Mouse (Mus musculus): ENCODE results near the gene Ost4. TPM values are rescaled to one million over a fixed set of nuclear protein-coding genes. Genes with fewer than 3 reads are reported as not detected.

Gene Ost4
- total RNA-seq, 2 experiments from 2014 or later: 110 to 114 TPM

DNA sequence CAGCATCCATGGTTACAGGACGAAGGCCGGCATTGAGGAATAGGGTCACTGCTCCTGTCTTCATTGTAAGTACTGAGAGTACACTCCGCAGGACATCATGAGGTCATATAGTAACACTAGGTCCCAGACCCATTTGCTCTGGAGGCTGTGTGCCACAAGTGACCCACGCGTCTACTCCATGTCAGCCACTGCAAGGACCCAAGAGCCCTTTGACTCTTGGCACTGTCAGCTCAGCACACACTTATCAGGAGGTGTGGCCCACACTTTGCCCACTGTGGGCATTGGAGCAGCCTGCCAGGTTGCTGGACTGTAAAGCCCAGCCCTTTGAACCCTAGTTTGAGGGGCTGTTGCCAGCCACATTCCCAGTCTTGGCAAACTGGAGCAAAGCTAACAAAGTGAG lies 17.6 kb upstream of the Ost4 start:
- no peak for DNase-seq (ENCODE audit: low spot score)

DNA sequence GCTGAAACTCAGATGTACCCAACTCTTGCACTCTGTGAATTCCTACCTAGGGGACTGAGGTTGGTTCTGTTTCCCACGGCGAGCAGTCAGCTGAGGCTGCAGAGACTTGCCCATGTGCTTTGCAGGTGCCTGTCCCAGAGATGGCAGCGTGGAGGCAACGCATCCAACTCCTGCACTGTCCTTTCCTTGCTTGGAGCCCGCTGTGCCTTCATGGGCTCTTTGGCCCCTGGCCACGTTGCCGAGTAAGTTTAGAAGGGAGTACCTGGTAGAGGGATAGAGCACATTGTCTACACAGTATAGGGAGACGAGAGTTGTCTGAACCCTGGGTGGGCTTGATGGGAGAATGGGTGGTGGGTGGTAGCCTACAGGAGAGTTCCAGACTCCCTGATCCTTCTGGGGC lies 17.0 kb upstream of the Ost4 start:
- DNase-seq (ENCODE audit: low spot score): no peak

DNA sequence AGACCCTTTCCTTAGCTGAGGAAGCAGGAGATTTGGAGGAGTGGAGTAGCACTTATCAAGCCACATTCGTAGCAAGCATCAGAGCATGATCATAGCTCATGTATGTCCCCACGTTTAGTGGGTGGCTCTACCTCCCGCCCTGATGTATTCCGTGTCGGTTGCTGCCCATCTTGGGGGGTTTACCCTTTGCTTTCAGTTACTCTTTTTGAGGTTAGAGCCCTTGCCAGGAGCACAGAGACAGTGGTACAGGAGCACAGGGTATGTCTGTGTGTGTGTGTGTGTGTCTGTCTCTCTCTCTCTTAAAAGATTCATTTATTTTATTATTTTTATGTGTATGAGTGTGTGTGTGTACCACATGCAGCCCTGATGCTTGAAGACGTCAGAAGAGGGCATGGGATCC lies 15.5 kb upstream of the Ost4 start:
- no peak for DNase-seq (ENCODE audit: low spot score)

DNA sequence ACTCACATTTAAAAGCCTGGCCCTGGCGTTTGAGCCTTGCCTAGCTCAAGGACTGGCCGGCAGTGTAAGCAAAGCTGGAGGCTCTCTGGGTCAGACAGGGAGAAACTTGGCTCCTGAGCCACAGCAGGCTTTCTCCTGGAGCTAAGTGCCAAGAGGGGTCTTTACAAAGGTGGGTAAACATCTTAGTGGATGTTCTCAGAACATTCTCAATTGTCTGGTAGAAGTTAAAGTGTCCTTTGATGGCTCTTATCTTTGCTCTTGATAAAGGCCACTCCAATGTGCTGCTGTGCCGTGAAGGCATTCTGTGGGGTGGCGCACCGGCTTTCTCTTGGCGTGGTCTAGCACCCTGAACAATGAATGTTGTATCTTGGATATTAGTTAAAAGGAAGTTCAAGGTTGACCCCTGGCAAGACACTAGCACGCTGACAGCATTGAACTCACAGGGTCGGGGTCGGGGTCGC lies 15.0 kb upstream of the Ost4 start:
- no peak for DNase-seq (ENCODE audit: low spot score)

DNA sequence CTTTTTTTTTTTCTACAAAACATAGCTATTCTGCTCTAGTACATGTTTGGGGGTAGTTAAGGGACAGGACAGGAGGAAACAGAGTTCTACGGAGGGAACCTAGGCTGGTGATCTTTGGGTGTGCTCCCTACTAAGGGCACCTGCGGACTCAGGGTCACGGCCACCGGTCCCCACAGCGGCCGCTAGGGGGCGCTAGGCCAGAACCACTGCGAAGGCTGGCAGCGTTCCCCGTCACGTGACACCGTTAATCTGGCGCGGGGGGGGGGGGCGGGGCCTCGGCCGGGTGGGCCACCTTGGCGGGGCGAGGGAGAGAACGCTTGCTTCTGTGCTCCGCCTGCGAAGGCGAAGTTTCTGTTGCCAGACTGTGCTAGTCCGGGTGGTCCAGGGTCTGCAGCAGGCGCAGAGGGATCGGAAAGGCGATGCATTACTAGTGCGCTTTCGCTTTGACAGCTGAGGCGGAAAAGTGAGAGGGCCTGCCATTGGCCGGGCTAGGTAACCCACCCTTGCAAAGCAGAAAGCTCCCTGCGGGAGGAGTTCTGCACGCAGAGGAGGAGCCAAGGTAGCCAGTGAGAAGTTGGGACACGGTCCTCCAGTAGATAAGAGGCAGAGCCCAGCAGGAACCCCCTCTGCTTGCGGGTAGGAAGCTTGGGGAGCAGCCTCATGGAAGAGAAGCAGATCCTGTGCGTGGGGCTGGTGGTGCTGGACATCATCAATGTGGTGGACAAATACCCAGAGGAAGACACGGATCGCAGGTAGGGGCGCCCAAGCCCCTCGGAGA lies 13.9 kb upstream of the Ost4 start, which contains the start of gene Khk:
Gene Khk (plus strand): TSS at position 176 of the 778 bp plus-strand sequence.
- DNase-seq (ENCODE audit: low spot score): peak; percentile 91

DNA sequence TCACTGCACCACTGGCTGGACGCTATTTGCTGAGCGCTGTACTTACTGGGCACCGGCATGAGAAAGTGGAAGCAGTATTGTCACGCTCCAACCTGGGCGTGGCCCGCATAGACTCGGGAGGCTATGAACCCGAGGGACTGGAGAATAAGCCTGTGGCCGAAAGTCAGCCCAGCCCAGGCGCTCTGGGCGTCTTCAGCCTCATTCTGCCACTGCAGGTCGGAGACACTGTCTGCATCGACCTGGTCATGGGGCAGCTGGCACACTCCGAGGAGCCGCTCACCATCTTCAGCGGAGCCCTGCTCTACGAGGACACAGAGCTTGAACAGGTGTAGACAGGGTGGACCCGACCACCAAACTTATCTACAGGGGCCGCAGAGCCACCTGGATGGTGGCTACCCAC lies 13.0 kb upstream of the Ost4 start:
- no peak for DNase-seq (ENCODE audit: low spot score)

DNA sequence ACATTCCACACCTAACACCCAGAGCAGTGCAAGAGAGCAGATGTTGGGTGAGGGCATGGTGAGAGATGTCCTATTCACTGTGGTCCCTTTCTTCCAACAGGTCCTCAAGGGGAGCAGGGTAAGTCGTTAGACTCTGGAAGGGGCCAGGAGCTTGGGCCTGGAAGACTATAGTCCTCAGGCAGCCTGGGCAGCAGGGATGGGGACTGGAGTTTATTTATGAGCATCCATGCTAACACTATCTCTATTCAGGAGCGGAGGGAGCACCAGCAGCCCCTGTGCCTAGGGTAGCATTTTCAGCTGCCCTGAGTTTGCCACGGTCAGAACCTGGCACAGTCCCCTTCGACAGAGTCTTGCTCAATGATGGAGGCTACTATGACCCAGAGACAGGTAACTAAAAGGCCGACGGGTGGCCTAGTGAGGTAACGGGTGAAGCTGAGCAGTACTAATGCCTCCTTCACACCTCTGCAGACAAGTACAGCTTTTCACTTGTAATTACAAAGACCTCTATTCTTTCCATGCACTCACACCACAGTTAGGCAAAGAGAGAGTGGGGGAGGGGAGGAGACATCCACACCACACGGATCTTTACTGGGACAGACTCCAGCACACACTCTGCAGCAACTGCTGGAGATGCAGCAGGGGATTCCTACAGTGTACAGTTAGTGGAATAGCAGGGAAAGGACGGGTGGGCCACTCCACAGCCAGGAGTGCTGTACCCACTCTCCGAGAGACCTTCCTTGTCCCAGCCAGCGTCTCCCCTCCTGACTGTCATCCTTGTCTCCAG lies 12.4 kb upstream of the Ost4 start:
- no peak for DNase-seq (ENCODE audit: low spot score)

DNA sequence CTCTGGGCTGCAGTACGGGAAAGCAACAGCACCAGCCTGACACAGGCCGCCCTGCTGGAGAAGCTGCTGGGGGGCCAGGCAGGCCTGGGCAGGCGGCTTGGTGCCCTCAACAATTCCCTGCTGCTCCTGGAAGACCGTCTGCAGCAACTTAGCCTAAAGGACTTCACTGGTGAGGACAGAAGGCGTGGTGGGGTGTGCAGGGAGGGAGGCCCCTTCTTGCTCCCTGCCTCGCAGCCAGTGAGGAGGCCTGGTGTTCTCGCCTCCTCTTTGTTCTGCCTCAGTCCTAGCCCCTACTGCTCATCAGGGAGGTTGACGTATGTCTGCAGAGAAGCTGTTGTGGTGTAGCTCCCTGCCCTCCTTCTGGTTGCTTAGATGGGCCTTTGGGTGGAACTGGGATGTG lies 11.1 kb upstream of the Ost4 start:
- no peak for DNase-seq (ENCODE audit: low spot score)

DNA sequence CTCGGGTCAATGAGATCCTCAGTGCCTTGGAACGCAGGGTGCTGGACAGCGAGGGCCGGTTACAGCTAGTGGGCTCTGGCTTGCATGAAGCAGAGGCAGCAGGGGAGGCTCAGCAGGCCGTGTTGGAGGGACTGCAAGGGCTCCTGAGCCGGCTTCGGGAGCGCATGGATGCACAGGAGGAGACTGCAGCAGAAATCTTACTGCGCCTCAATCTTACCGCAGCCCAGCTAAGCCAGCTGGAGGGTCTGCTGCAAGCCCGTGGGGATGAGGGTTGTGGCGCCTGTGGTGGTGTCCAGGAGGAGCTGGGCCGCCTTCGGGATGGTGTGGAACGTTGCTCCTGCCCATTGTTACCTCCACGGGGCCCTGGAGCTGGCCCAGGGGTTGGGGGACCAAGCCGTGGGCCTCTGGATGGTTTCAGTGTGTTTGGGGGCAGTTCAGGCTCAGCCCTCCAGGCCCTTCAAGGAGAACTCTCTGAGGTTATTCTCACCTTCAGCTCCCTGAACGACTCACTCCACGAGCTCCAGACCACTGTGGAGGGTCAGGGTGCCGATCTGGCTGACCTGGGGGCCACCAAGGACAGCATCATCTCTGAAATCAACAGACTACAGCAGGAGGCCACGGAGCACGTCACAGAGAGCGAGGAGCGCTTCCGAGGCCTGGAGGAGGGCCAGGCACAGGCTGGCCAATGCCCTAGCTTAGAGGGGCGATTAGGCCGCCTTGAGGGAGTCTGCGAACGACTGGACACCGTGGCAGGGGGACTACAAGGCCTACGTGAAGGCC lies 10.5 kb upstream of the Ost4 start:
- no peak for DNase-seq (ENCODE audit: low spot score)

DNA sequence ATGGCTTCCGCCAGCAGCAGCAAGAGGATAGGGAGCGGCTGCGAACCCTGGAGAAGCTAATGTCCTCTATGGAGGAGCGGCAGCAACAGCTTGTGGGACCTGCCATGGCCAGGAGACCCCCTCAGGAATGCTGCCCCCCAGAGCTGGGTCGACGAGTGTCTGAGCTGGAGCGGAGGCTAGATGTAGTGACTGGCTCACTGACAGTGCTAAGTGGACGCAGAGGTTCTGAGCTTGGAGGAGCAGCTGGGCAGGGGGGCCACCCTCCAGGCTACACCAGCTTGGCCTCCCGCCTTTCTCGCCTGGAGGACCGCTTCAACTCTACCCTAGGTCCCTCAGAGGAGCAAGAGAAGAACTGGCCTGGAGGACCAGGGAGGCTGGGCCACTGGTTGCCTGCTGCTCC lies 9.8 kb upstream of the Ost4 start:
- no peak for DNase-seq (ENCODE audit: low spot score)

DNA sequence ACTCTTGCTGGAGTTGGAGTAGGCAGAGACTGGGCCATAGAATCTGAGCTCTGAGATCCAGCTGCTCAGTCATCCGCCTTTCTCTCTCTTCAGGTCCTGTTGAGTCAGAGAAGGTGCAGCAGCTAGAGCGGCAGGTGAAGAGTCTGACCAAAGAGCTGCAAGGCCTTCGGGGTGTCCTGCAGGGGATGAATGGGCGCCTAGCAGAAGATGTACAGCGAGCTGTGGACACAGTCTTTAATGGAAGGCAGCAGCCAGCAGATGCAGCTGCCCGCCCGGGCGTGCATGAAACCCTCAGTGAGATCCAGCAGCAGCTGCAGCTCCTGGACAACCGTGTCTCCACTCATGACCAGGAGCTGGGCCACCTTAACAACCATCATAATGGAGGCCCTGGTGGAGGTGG lies 9.3 kb upstream of the Ost4 start:
- no peak for DNase-seq (ENCODE audit: low spot score)

DNA sequence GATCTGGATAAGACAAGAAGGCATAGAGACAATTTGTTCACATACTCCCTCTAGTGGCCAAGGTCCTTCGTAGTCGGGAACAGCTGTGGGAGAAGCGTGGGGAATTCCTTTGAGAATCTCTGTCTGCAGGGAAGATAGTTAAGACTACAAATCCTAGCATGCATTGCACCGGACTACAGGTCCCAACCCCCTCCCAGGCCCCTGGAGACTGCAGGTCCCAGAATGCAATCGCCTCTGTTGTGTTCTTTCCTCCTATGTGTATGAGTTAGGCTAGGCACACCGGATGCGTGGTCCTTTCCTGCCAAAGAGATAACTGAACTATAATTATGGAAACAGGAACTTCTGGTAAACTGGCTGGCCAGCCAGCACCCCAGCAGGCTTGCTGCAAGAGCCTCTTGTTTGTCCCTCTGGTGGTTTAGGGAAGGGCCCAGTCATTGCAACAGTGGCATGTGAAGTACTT lies 8.4 kb upstream of the Ost4 start:
- DNase-seq (ENCODE audit: low spot score): peak; percentile 94

DNA sequence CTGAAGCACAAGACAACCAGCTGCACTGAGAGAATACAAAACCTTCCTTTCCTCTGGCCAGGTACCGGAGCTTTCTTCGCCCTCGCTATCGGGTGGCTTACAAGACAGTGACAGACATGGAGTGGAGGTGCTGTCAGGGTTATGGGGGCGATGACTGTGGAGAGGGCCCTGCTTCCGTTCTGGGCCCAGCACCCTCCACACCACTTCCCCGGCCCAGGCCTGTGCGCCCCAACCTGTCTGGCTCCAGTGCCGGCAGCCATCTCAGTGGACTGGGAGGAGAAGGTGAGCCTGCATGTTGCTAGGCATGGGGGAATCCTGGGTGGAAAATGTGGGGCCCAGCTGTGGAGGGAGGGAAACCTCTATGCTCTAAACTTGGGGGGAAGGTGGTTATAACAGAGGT lies 7.9 kb upstream of the Ost4 start:
- DNase-seq (ENCODE audit: low spot score): no peak

DNA sequence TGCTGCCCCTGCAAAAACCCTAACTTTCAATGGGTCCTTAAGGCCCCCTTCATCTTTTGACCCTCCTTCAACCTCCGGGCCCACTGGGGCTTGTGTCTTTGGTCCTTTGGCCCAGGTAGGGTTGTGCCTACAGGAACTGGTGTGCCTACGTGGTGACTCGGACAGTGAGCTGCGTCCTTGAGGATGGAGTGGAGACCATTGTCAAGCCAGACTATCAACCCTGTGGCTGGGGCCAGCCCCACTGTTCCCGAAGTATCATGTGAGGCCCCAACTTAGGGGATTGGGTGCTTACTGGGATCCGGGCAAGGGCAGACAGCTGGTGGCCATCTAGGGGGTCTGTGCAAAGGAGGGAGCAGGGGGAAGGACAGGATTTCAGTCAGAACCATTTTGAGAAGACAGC lies 7.3 kb upstream of the Ost4 start:
- no peak for DNase-seq (ENCODE audit: low spot score)

DNA sequence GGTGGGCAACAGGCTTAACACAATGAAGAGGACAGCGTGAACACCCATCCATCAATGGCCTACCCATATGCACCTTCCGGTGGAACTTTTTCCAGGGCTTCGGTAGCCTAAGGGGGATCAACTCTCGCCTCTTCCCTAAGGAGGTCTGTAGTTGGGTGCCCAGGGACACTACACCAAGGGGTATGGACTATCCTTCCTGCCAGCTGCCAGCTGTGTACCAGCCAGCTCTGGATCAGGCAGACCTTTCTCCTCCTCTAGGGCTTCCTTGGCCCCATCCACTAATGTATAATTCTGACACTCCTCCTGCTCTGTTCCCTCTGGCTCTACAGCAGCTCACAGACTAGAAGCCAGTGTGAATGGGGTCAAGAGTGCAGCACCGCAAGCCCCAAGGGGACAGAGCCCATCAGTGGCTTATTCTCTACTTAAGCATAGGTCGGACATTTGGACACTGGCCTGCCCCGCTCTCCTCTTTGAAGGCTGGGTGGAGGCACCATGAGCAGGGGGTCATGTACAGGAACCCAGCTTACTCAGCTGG lies 6.6 kb upstream of the Ost4 start:
- DNase-seq (ENCODE audit: low spot score): no peak

DNA sequence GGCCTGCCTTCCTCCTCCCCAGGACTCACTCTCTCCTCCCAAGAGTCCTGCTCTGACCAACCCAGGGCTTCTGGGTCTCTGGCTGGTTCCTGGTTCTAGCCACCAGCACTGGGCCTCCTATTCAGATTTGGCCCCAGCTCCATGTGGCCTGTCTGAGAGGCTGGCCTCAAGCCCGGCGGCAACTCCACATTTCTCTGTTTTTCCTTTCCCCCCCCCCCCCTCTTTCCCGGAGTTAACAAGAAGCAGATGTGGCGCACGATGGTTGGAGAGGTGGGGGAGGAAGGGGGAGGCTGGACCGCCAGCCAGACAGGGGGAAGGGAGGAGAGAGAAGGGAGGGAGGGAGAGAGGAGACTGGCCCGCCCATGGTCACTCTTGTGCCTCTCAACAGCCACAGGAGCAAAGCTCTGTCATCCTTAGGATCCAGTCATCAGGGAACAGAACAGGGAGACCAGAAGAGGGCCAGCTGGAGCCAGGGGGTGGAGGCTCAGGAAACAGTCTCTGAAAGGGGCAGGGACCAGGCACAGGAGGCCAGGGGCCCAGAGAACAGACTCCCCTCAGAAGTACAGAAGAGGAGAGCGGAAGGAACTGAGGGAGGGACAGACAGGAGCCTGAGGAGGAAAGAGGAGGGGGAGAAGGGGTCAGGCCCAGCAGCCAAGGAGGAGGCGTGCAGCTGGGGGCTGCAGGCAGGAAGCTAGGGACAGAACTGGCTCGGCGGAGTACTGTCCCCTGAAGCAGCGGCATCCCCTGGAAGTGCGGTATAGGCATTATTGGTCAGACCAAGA lies 5.7 kb upstream of the Ost4 start, which contains the start of gene Emilin1:
Gene Emilin1 (plus strand): TSS at position 343 of the 782 bp plus-strand sequence.
- DNase-seq (ENCODE audit: low spot score): peak; percentile 65

DNA sequence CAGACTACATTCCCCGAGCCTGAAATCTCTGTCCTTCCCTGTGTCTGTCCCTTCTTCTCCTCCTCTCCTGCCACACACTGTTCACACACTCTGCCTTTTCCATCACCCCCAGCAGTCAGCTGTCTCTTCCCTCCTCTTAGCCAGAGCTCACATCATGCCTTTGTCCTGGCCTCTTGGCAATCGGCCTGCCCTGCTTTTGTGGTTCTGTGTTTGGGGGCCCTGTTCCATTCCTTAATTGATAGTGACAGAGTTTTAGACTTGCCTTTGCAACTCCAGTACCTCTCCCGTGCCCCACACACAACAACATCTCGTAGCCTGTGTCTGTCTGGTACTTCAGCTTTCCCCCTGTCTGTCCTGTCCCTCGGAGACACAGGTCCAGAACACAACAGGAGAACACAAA lies 4.6 kb upstream of the Ost4 start:
- no peak for DNase-seq (ENCODE audit: low spot score)

DNA sequence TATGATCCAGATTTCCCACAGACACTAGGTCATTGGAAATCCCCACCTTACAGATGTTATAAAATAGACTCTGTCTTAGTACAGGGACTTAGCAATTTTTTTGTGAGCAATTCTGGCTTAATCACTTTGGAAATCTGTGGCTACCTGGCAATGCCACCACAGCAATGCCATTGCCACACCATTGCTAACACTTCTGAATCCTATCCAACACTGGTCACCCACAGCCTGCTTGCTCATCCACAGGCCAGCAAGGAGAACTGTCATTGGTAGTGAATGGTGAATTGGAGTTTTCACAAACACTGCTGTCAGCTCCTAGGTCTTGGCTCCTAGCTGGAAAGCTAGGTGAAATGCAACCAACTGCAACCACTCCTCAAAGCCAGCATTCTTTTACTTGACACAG lies 2.9 kb upstream of the Ost4 start:
- no peak for DNase-seq (ENCODE audit: low spot score)

DNA sequence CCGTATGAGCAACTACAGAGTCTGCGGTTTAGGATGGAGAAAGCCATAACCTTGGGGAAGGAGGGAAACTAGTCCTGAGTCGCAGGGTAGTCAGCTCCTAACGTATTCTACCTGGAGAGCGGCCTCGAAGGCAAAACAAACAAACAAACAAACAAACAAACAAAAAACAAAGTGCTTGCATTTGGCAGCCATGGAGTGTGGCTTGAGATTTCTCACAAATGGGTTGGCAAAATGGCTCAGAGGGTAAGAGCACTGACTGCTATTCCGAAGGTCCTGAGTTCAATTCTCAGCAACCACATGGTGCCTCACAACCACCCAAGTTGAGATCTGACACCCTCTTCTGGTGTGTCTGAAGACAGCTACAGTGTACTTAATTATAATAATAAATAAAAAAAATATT lies 2.3 kb upstream of the Ost4 start:
- no peak for DNase-seq (ENCODE audit: low spot score)

DNA sequence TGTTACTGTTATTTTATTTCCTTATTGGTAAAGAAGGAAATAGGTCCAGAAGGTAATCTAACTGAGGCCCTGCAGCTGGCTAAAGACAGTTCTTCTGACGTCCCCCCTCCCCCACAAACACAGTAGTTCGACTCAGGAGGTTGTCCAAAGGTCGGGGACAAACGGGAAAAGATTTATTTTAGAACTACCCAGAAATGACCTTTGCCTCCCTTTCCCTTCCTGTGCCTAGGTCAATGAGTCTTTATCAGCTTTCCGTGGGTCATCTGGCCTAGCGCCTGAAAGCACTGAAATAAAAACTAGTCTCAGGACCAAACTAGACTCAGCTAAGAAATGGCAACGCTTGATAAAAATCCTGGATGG lies 1.7 kb upstream of the Ost4 start:
- DNase-seq (ENCODE audit: low spot score): no peak

All from gastrocnemius, adult 18-20 months (tissue).